Mouse (Mus musculus) left cerebral cortex, postnatal 14 days (tissue): Measurements from ENCODE around the gene Aldh4a1. TPM values are rescaled to one million over a fixed set of nuclear protein-coding genes. Genes with fewer than 3 reads are reported as not detected.
A peak's percentile ranks its signal among the peaks of the same experiment; 100 is the strongest.

Experiments used
- DNase-seq, 2 experiments: peaks; one replicate each; pipeline ENCODE4 v3.0.0; 2021 to 2022; ENCODE audit warnings: low spot score in 2 of 2, mixed read lengths in 1 of 2
- intact Hi-C: fragments of 180-260 bp; cut with DNase I; formaldehyde crosslinking; loops from one replicate; pipeline ENCODE4 v1.15.1; 2025
- long read RNA-seq, 2 experiments: library from polyadenylated mRNA; stranded (forward); transcript quantifications; one replicate each; pipeline ENCODE4 v2.0.0; 2021
- total RNA-seq, 2 experiments: library from RNA; stranded (reverse); gene quantifications; 2 replicates each; pipeline ENCODE4 v1.2.3; 2021

Gene Aldh4a1
- 10 to 100 TPM; 17.4 to 18.1 TPM for total RNA-seq
- long read RNA-seq, experiment 1, transcript Aldh4a1-201 (15 exons, 3,382 nt) = major isoform, 14 of 31 reads
- long read RNA-seq, experiment 1, partial matches to known transcripts = 8 of 31 reads
- long read RNA-seq, experiment 1, other reads (novel, unspliced or antisense) = 9 of 31 reads
- long read RNA-seq, experiment 2, transcript Aldh4a1-201 (15 exons, 3,382 nt) = major isoform, 14 of 26 reads
- long read RNA-seq, experiment 2, partial matches to known transcripts = 8 of 26 reads
- long read RNA-seq, experiment 2, other reads (novel, unspliced or antisense) = 4 of 26 reads

DNA sequence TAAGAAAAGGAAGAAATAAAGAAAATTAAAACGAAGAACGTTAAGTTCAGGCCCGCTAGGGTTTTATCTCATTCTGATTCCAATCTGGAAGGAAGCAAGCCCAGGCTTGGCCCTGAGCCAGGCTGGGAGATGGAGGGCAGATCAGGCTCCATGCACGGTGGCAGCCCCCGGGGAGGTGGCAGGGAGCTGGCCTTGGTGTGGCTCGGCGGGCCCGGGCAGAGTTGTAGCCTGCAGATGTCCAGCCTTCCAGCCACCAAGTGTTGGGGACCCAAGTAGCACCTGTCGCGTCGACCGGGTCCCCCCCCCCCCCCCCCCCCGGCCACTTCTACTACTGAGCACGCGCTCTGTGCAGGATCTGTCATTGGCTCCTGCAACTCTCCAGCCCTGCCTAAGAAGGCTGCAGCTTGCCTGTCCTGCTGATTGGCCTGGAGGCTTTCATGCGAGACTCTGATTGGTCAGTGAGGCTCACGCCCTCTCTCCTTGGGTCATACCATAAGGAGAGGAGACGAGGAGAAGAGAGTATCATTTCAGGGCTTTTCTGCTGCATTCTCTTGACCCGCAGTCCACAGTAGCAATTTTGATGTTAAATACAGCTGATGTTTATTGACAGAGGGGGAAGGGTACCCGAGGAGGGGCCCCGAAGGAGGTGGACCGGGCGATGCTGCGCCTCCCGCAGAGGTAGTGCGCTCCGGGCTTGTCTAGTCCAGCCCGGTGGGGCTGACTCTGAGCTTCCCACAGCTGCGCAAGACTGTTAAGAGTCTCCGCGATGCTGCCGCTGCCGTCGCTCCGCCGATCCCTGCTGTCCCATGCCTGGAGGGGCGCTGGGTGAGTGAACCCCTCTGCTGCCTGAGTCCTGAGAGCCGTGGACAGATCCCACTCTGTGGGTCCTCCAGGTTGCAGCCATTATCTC is at the start of gene Aldh4a1:
Gene Aldh4a1, plus strand, starts transcription at position 494 of the 910 bp plus-strand sequence.
- DNase-seq = peak; percentile 92 to 97
- intact Hi-C loops = no loop called here

DNA sequence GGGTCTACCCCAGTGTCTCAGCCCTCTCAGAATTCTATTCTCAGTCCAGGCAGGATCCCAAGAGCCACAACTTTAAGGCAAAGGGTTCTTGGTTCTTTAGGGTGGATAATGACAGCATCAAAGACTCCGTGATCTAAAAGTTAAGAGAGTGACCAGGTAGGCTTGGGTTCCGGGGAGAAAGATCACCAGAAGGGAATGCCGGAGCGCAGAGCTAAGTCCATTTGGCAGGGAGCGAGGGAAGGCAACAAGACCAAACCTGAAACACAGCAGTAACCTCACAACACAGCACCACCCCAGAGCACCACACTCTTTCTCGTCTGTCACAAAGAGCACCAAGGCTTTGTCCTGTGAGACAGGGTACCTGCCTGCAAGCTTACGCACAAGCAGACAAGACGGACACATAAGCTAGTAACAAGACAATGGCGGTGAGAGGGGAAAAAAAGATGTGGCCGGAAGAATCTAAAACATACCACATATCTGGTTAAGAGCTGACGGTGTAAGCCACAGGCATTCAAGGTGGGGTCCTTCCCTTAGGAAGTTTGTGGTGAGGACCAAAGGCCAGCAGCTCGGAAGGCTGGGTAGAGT is 49.6 kb upstream of the Aldh4a1 start:
- no peak for DNase-seq

DNA sequence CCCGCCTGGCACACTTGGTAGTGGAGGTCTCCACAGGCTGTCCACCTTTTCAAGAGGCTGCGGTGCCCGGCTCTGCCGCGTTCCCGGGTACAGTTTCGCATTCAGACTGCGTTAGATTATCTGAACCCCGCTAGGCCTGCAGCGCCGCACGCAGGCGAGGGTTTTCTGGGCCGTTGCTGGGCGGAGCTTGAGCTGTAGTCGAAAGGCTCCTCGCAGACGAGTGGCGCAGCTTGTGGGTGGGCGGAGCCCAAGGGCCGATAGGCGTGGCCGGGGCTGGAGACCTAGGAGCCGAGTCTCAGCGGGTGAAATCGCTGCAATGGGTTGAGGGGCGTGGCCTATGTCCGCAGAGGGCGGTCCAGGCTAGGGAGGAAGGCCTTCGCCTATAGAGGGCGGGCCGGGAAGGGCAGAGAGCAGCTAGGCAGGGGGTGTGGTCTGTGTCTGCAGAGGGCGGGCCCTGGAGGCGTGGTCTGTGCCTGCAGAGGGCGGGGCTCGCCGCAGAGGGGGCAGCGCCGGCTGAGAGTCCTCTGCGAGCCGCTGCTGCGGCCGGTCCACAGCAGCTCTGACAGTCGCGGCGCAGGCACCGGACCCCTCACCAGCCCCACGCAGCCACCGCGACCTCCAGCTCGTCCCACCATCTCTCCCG is 48.4 kb upstream of the Aldh4a1 start:
- DNase-seq = peak; percentile 97 to 98
- intact Hi-C loops = loop anchor here (5.0 kb wide), 1 partner anchor 38 kb away; no protein-coding TSS in a partner anchor

More for the DNA sequence above, 49.6 kb upstream of the Aldh4a1 start:
- intact Hi-C loops = loop anchor here (5.0 kb wide), 1 partner anchor 39 kb away; no protein-coding TSS in a partner anchor

DNA sequence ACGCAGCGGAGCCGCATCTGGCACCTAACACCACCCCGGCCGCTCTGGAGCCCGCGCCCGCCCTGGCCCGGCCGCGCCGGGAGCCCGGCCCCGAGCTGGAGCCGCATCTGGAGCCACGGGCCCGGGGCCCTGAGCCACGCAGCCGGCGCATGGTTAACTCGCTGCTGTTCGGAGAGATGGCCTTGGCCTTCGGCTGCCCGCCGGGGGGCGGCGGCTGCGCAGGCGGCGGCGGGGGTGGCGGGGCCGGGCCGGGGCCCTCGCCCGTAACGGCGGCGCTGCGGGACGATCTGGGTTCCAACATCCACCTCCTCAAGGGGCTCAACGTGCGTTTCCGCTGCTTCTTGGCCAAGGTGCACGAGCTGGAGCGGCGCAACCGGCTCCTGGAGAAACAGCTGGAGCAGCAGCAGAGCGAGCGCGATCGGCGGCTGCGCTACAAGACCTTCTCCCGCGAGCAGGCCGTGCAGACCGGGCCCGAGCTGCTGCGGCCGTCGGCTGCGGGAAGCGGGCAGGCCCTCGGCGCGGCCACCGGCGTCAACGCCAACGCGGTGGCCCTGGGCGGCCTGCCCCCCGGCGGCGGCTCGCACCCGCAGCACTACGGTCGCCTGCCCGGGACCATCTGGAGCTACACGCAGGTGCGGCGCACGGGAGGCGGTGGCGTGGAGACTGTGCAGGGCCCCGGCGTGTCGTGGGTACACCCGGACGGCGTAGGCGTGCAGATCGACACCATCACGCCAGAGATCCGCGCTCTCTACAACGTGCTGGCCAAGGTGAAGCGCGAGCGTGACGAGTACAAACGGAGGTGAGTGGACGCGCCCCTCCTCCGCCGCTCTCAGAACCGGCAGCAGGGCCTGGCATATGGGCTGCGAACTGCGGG is 47.6 kb upstream of the Aldh4a1 start:
- intact Hi-C loops = loop anchor here (5.0 kb wide), 1 partner anchor 37 kb away; no protein-coding TSS in a partner anchor
- DNase-seq = peak; percentile 51 to 63

DNA sequence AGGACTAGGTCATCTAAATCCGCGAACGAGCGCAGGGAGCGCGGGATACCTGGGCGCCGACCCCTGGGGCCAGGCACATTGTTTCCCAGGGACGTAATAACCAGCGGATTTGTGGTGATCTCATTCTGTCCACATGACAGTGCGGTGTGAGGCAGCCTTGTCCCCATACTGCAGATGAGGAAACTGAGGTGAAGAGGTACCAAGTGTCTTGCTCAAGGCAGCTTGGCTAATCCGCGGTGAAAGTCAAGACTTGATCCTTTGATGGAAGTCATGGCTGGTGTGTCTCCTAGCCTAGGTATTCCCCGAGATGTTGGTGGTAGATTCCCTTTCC is 47.0 kb upstream of the Aldh4a1 start:
- no peak for DNase-seq
- intact Hi-C loops = no loop called here

DNA sequence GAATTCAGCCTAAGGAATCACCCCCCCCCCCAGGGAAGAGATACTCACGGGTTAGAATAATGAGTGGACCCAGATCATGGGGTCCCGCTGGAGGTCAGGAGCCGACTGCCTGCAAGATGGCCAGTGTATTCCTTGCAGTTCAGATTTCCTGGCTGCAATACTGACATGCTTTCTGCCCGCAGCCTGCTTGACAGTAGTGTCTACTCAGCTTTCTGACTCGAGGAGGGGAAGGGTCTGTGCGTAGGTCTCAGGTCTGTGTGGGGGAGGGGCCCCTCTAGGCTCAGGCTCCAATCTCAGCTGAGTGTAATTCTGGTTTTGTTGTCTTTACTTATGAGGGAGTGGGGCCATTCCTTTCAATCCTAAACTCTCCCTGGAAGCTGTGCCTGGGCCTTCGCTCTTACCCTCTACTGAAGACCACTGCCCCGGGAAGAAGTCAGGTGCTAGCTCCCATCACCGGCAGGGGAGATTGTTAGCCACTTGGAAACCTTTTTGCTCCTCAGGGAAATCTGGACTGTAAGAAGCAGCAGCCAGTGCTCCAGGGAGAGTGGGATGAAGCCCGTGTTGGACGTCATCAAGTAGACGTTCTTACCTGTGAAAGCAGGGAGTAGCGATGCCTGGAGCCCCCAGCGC is 46.3 kb upstream of the Aldh4a1 start:
- intact Hi-C loops = no loop called here
- DNase-seq = no peak

DNA sequence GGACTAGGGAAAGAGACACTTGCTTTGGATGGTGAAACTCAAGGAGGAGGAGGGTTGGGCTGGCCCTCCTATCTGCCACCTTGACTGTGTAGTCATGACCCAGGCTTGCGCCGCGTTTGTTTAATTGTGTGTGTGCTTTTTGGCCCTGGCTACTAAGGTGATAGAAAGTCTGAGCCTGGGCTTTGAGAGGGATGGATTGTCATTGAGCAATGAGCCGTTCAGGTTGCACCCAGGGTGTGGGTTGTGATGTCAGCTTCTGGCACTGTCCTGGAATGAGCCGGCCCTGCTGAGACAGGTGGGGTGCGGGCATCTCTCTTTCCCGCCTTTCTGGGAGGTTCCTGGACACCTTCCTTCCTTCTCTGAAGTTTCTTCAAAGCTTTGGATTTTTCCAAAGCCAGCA is 45.7 kb upstream of the Aldh4a1 start:
- no peak for DNase-seq
- intact Hi-C loops = no loop called here

DNA sequence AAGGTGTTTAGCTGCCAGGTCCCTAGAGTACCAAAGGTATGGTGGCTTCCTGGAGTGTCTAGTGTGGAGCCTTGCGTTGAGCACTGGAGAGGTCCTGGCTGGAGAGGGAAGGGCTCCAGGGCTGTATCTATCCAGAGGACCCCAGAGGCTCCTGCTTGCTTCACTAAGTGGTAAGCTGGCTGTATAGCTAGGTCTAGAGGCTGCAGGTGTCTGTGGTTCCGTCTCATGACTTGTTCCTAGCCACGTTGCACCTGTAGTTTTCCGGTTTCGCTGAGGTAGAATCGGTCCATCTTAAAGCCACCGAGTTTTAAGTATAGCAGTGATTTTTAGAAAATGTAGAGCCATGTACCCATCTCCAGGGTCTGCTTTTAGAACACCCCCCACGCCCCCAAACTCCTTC is 44.3 kb upstream of the Aldh4a1 start:
- intact Hi-C loops = no loop called here
- DNase-seq = no peak

DNA sequence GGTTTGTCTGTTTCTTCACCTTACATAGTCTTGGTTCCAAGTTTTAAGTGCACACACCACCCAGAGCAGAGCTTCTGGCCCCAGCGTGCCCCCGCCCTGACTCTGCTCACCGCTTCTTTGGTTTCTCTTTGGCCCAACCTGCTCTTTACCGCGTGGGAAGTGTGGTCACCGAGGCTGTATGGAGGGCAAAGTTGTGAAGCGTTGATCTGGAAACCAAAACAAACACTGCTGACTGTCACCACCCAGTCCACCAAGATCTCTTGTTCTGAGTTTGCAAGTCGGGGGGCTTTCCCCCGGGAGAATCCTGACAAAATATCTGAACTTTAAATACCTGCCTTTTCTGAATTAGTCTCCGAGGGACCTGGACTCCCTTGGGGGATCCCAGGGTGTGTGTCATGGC is 43.7 kb upstream of the Aldh4a1 start:
- no peak for DNase-seq
- intact Hi-C loops = no loop called here

DNA sequence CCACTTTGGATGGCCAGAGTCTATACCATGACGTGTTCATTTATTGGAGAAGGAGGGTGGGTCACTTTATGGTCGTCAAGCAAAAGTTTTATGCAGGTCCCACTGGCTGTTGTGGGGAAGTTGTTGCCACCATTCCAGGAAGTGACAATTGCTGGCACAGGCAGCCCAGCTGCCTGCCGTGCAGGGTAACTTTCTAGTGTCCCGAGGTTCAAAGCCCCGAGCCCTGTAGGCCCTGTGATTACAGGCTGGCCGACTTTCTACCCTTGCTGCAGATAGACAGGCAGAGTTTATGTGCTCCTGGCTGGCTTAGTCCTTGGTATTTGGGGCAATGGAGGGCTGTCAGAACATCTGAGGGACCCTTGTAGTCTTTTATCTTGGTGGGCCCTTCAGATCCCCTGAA is 43.2 kb upstream of the Aldh4a1 start:
- no peak for DNase-seq
- intact Hi-C loops = no loop called here

DNA sequence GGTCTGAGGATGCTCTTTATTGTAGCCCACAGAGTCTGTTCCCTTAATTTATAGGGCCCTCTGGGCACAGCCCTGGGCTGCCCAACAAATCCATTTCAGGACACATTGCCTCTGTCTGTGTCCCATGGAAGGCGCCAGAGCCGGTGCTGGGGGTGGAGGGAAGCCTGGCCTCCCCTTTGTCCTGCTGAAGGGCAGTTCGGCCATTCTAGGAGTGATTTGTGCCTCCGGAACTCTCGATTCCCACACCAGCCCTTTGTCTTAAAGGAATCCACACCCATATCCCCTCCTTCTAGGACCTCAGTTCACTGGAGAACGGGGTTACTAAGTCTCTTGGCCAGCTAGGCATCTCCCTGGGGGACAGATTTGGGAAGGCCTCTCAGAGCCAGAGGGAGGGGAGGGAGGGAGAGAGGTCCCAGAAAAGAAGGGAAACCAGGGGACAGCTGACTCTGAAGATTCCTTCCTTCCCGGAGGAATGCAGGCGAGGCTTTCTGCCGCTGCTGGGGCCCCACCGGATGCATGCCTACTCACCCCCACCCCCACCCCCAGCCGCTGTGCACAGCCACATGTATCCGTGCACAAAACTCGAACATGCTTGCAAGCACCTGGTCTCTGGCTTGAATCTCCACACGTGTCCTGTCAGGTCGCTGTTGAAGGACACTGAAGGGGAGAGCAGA is 41.9 kb upstream of the Aldh4a1 start:
- no peak for DNase-seq
- intact Hi-C loops = no loop called here

DNA sequence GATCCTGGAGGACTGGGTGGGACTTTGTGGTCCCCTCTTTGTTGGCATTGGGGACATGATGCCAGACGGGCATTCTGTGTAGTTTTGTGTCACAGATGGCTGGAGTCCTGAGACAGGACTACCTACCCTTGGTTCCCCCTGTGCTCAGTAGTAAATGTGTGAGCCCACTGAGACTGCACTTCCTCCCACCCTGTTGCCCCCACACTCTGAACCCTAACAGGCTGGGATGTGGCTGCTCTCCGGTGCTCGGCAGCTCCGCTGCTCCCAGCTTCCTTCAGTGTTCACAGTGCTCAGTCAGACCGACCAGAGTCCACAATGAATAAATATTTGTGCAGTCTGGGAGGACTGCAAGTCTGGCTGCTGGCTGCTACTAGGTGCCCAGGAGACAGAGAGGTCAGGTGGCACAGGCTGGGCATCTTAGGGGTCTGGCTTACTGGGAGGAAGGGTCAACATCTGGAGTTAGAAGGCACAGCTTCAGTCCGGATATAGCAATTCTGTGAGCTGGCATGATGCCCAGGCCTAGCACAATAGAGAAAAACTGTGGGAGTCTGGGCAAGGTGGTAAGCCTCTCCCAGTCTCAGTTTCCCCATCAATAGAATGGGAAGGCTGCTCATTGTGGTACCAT is 41.1 kb upstream of the Aldh4a1 start:
- no peak for DNase-seq
- intact Hi-C loops = no loop called here

DNA sequence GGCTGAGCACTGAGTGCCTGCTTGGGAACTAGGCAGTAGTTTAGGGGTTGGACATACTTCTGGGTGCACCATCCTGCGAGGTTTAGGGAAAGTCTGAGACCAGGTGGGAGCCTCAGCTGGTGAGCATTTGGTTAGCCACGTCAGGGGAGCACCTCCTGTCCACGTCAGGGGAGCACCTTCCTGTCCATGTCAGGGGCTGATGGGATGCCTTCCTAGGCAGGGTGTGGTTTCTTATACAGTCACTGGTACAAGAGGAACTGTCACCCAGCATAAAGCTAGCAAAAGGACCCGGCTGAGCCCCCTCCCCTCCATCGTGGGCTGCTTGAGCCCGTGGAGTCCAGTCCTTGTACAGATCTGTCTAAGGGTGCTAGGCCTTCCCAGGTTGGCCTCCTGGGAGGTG is 40.3 kb upstream of the Aldh4a1 start:
- intact Hi-C loops = no loop called here
- no peak for DNase-seq

DNA sequence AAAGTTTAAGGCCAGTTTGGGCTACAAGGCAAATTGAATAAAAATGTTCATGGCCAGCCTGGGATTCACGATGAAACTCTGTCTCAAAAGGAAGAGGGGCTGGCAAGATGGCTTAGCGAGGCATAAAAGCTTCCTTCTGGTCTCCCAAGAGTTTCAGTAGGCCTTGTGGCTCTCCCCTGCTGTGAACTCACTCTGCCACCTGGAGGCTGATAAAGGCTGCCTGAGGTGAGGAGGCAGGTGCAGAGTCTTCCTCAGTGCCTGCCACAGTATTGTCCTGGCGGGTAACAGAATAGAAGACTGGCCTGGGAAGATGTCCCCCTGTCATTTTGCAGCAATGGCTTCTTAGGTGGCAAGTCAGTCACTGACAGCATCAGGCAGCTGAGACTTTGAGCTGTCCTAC is 39.8 kb upstream of the Aldh4a1 start:
- intact Hi-C loops = no loop called here
- no peak for DNase-seq

DNA sequence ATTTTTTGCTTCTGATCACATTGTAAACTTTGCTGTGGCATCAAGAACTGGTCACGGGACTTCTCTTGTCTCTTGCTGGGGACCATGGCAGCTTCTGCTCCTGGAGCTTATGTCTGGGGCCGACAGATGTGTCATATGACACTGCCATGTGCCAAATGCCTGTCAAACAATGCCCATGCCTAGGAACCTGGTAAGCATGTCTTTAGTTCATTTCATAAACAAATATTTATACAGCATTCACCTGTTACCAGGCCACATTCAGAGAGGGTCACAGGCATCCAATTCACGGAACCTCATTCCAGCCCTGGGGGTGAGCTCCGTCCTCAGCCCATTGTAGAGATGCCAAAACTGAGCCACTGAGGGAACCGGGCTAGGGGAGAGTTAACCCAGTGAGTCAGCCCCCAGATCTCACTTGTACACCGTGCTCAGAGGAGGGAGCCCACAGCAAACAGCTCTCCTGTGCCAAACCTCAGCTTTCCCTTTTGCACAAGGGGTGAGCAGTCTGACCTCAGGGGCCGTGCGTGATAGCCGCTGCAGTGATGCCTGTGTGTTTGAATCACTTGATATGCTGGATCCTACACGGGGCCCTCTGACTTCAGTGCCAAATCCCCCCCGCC is 38.9 kb upstream of the Aldh4a1 start:
- intact Hi-C loops = no loop called here
- no peak for DNase-seq

DNA sequence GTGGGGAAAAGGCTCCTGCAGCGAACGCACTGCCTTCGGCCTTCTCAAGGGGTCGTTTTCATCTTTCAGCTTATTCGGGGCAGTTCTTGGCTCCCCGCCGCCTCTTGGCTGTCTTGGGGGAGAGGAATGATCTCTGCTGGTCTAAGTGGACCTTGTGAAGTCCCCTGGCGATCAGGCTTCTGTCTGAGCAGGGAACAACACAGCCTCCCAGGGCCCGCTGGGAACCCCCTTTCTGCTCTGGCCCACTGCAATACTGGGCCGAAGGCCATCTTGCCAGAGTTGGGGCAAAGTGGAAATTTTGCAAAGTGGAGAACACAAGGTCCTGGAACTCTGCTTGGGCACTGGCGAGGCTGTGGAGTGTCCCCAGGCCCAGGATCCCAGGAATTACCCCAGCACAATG is 38.0 kb upstream of the Aldh4a1 start:
- no peak for DNase-seq
- intact Hi-C loops = no loop called here

DNA sequence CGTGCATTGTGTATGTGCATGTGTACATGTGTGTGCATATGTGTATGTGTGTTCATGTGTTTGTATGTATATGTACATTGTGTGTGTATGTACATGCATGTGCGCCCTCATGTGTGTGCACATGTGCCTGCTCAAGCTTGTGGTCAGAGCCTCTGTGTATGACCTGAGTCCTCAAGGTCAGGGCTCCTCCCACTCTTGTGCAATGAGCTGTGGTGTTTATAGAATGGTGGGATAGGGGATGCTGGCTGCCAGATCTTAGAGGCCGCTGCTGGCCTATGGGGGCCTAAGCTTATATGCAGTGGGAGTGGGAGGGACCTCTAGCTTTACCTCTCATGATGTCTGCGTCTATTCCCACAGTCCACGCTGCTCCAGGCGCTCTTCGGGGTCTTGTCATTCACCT is 37.0 kb upstream of the Aldh4a1 start:
- DNase-seq = no peak
- intact Hi-C loops = no loop called here
